Mouse (Mus musculus) gastrocnemius, postnatal 4 days (tissue): ENCODE measurements around the gene Nek8. TPM values are rescaled to one million over a fixed set of nuclear protein-coding genes. Genes with fewer than 3 reads are reported as not detected.

Experiments used
- DNase-seq, 2 experiments: peaks; one replicate each; pipeline ENCODE4 v3.0.0; 2021 to 2022; ENCODE audit warnings: low spot score in 2 of 2, mixed read lengths in 2 of 2
- total RNA-seq, 2 experiments: library from RNA; stranded (reverse); gene quantifications; 2 replicates each; pipeline ENCODE4 v1.2.3; 2021

Nek8 gene
- total RNA-seq, 2 experiments from 2014 or later, result 6.6 to 7.5 TPM

DNA sequence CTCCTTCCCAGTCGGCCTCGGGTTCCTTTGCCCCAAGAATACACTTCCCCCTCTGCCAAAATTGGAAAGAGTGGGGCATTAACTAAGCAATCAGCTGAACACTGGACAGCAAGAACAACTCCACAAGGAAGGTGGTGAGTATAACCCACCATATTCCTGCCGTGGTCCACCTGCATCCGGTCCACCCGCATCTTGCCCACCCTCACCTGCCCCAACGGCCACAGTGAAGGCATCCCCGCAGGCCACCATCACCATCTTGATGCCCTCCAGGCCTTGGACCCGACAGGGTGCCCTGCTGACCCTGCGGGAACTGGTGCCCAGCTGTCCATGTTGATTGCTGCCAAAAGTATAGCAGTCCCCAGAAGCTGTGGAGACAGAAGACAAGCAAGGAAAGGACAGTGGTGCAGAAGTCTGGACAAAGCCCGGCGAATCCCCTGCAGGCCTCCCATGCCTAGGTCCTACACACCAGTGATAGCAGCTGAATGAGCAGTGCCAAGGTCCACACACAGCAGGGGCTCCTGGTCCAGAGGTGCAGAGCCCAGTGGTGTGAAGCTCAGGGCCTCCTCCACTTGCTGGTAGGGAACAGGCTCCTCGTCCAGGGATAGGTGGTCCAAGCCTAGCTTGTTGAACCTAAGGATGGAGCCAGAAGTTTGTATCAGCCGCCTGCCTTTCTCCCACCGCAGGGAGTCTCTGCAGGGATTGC lies 9.1 kb downstream of the Nek8 start:
- no peak for DNase-seq

DNA sequence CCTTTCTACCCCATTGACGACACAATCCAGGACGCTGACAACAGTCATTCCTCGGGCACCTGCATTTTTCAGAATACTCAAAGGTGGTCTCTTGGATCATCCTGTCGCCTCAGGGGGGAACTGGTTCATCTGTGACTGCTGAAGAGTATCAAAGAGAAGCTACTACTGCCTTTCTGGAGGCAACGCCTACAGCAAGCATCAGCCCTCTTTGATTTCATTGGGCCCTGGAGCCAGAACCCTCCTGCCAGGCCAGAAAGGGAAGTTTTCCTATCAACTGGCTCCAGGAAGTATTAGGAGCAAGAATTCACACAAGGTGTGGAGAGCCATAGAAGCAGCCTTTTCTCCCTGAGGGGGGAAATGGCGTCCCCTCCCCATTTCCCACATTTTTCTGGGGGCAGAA lies 9.8 kb downstream of the Nek8 start:
- DNase-seq, result no peak

DNA sequence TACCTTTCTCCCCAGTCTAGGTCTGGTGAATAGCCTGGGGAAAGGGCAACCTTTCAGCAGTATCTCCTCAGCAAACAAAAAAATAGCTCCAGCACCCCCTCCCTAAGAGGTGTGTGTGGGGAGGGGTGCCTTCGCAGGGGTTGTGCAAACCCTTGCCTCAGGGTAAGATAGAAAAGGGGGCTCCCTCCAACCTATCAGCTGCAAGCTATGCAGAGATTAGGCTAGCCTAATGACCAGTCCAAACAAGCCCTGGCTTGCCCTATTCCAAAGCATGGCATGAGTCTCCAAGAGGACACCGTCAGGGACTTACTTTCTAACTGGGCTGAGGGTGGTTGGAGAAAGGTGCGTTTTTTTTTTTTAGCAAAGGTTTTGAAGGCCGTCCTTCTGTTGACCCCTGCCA lies 10.3 kb downstream of the Nek8 start:
- DNase-seq, result no peak

DNA sequence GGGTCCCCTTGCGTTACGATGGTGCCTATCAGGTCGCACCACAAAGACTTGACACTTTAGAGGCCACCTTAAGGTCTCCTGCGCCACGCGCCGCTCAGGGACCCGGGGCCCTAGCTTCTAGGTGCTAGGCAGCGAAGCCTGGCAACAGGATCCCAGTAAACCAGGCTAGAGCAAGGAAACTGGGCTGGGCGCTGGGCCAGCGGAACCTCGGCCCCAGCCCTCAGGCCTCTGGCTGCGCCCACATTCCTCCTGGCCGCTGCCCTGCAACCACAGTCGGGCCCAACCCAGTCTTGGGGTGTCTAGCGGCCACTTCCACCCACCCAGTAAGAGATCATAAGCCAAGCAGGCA lies 10.7 kb downstream of the Nek8 start:
- DNase-seq, result no peak

- peak; percentile 76 to 87 for DNase-seq
Observed at GRCm38 (mm10) chr11:78164924-78165760, 11.3 kb downstream of the Nek8 start, which contains the start of gene Traf4. Traf4 (minus strand) TSS chr11:78165589.

DNA sequence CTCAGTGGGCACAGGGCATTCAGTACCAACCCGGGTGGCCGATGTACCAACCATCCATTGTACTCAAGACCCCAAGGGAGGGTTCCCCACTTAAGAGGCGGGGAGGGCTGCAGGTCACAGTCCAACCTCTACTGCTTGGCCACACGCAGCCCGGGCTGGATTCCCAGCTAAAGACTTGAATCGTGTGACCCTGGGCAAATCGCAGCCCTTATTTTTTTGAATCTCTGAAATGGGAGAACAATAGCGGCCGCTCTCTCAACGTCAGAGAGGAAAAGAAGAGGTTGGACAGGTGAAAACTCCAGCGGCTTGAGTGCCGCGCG lies 11.9 kb downstream of the Nek8 start:
- no peak for DNase-seq

GRCm38 (mm10) chr11:78163681-78164603 lies 12.5 kb downstream of the Nek8 start:
- DNase-seq, result peak; percentile 54 to 81

- no peak for DNase-seq
Observed at GRCm38 (mm10) chr11:78163045-78163444, 13.4 kb downstream of the Nek8 start.

- peak in 1 of 2 experiments; percentile 75 for DNase-seq
Observed at GRCm38 (mm10) chr11:78162504-78162903, 14.0 kb downstream of the Nek8 start.

- DNase-seq, result no peak
Observed at GRCm38 (mm10) chr11:78161968-78162367, 14.5 kb downstream of the Nek8 start.

DNA sequence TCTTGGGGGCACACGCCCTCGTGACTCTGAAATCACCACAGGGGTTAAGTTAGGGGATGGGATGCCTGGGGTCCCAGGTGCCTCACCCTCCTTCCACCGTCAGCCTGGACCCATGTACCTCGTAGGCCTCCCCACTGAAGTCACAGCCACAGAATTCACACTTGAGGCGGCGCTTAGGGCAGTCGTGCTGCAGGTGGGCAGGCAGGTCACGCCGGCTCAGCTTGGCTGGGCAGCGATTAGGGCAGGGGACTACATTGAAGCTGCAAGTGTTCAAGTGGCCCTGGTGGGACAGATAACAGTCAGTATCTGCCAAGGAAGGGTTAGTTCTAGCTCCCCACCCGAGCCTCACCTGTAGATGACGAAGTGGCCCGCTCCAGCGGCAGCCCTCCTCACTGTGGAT lies 15.3 kb downstream of the Nek8 start:
- no peak for DNase-seq

GRCm38 (mm10) chr11:78160675-78161074 lies 15.8 kb downstream of the Nek8 start:
- no peak for DNase-seq

GRCm38 (mm10) chr11:78160171-78160570 lies 16.3 kb downstream of the Nek8 start:
- DNase-seq, result no peak

GRCm38 (mm10) chr11:78159557-78159956 lies 16.9 kb downstream of the Nek8 start:
- DNase-seq, result no peak

- peak in 1 of 2 experiments; percentile 77 for DNase-seq
Observed at GRCm38 (mm10) chr11:78159096-78159495, 17.4 kb downstream of the Nek8 start.

GRCm38 (mm10) chr11:78156156-78156699 lies 20.2 kb downstream of the Nek8 start:
- DNase-seq, result no peak

DNA sequence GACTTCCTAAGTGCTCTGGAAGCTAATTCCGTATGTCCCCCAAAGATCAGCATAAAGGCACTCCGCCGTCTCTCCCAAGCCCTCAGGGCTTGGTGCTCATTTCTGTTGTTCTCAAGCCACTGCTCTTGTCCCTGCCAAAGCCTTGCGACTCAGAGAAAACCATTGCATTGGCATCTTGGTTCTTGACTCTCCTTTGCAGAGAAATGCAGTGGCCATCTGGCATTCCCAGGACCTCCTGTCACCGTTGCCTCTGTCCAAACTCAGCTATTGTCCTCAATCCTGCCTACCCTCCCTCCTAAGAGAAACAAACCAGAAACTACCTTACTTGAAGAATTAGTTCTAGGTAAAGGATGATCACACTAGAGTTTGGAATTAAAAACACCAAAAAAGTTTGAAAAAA lies 20.8 kb downstream of the Nek8 start:
- no peak for DNase-seq

DNA sequence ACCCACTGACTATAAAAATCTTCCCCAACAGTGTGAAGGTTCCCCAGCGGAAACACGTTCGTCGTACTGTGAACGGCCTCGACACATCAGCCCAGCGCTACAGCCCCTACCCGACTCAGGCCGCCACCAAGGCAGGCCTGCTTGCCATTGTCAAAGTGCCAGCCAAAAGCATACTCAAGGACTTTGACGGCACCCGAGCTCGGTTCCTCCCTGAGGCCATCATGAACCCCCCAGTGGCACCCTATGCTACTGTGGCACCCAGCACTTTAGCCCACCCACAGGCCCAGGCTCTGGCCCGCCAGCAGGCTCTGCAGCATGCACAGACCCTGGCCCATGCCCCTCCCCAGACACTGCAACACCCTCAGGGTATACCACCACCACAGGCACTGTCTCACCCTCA lies 22.7 kb downstream of the Nek8 start:
- peak in 1 of 2 experiments; percentile 18 for DNase-seq

DNA sequence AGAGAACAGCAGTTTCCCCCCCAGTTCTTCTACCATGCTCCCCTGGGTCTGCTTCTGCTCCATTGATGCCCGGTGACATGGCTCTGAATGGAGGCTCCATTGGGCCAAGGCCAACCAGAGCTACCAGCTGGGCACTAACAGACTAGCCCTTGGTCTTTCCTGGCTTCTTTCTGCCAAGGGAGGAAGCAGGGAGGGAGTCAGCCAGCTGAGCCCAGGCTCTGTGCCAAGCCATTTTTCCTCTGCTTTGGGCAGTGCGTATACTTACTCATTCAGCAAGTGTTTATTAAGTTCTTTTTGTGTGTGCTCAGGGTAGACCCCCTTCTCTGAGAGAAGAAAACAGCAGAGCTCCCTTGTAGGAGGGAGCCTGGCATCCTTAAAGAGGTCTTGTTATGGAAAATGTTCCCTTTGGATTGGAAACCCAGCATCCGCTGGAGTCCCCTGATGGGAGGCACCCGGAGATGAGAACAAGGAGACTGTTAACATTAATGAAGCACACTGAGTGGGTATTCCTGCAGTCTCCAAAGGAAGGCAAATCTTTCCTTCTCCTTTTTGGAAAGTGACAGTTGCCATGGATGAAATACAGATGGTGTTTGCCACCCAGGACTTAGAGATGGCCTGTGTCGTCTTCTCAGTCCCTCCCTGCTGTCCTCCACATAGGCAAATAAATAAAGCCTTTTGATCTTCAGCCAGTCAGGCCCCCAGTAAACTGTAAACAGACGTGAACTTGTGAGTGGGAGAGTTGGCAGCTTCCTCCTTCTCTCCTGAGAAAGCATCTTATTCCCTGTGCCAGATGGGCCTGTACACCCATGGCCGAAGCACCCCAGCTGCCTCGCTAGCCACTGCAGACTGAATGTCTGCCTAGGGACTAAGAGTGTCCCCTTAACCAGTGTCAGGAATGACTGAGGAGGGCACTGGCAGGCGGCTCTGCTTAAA lies 23.9 kb downstream of the Nek8 start:
- DNase-seq, result peak in 1 of 2 experiments; percentile 77

- DNase-seq, result no peak
Observed at GRCm38 (mm10) chr11:78151161-78151560, 25.3 kb downstream of the Nek8 start.
